Mouse (Mus musculus): Measurements from ENCODE around the gene Gamt.
A peak's percentile ranks its signal among the peaks of the same experiment; 100 is the strongest.

DNA sequence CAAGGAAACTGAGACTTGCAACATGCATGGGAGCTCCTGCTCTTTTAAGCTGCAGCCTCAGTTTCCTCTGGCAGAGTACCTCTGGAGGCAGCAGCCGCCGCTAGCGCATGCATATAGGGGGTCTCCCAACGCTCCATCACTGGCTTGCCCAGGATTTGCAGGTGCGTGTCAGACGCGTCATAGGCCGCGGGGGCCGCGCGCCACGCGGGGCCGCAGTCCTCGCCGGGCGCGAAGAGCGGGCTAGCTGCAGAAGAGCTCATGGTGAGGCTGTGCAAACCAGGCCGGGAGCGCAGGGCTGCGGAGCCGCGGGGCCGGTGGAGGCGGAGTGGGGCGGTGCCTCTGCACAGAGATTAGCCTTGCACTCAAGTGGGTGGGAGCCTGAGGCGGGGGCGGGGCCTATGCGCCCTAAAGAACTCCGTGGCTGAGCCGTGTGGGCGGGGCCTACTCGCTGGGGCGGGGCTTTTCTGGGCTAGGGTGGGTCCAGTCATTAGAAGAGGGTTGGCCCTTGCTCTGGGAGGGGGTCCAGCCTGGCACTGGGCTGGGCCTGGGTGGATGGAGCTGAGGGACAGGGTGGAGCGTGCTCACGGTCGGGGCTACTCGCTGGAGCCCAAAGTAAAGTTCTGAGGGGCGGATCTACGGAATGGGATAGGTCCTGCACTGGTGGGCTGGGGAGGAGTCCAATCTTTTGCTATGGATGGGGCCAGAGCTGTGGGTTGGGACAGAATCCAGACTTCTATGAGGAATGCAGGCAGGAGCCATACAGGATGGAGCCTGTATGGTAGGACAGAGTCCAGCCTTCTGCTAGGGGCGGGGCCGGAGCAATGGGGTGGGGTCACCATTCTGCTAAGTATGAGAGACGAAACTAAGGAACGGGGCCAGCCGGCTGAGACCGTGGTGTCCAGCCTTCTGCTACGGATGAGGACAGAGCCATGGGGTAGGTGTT is at the start of gene Gamt, which contains the start of gene Dazap1:
- TF ChIP-seq POLR2A (IDR thresholded peaks at IDR 0.05; ENCODE audit: borderline replicate concordance, insufficient read depth, low read length) (peak; percentile 36; the same call in 1 of the 2 replicates), CTCF (IDR thresholded peaks at IDR 0.05; ENCODE audit: borderline replicate concordance, insufficient read depth, low read depth, low read length) (no peak)

All from cerebellum, adult 2 months (tissue).